Mouse (Mus musculus) thymus, adult 2 months (tissue): ENCODE data around the gene Usp49.

Source experiments
- CTCF ChIP-seq: fragments of 200-500 bp; IDR thresholded peaks from 2 replicates; pipeline ENCODE4 v1.5.1; 2012; ENCODE audit warnings: mild to moderate bottlenecking, control low read depth, low read length, moderate library complexity, borderline replicate concordance; ENCODE audit not compliant: control insufficient read depth, poor library complexity, insufficient read depth; ENCODE audit errors: extremely low read depth
- POLR2A ChIP-seq: fragments of 200-500 bp; IDR thresholded peaks from 2 replicates; pipeline ENCODE4 v1.6.1; 2012; ENCODE audit warnings: mild to moderate bottlenecking, low read length, control low read depth, moderate library complexity; ENCODE audit not compliant: control insufficient read depth, poor library complexity, insufficient read depth; ENCODE audit errors: extremely low read depth

GRCm38 (mm10) chr17:47672311-47673111 is 42.0 kb downstream of the Usp49 start:
- TF ChIP-seq CTCF = no peak
- no peak for TF ChIP-seq POLR2A
